ENCODE assay signal across 13 mouse cellular contexts in the genomic region with DNA sequence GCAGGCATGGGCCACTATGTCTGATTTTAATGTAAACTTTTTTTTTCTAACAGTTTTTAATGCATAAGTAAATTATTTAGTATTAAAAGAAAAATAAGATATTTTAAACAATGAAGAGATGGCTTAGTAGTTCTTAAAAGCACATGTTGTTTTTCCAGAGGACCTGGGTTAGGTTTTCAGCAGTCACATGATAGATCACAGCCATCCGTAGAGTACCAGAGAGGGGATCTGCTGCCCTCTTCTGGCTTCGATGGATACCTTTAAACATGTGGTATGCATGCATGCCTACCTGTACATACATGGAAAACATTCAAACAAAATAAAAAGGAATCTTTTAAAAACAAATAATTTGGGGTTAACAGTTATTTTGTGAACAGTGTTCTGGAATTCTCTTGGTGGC. TPM values are rescaled to one million over a fixed set of nuclear protein-coding genes. Genes with fewer than 3 reads are reported as not detected.
DNase-seq lines count a peak whose midpoint lies in the region; ATAC-seq and TF ChIP-seq lines count a peak whose summit lies in the region.
"Had no signal": no experiment of that assay in that cellular context is flagged by ENCODE, and none has a peak within 500 bp of the region (broad histone marks: within the 10 kb centered on the region; RNA-seq: fewer than 3 reads in every experiment).

No protein-coding gene starts in this region.

- H3K4me1 ChIP-seq in intestine, postnatal 0 days (replicated peaks; ENCODE audit: control insufficient read depth, insufficient read depth, low read length) = no peaks in the 10 kb centered on the region
- H3K4me1 ChIP-seq in intestine, embryonic 16.5 days (ENCODE audit: control insufficient read depth, insufficient read depth, low read length) = no peaks in the 10 kb centered on the region
- H3K4me1 ChIP-seq in spleen, adult 2 months (ENCODE audit: control insufficient read depth, insufficient read depth, insufficient read length) = no peaks in the 10 kb centered on the region; the same call in none of the 2 replicates
- H3K4me1 ChIP-seq: embryonic facial prominence, embryonic 15.5 days; liver, embryonic 15.5 days had no signal

- peaks cover 17% of the 10 kb centered on the region for H3K36me3 ChIP-seq in intestine, postnatal 0 days (ENCODE audit: control insufficient read depth, insufficient read depth)
- H3K36me3 ChIP-seq in intestine, embryonic 16.5 days (ENCODE audit: control insufficient read depth, insufficient read depth, low read length) = peaks cover 9% of the 10 kb centered on the region
- no peaks in the 10 kb centered on the region for H3K36me3 ChIP-seq in spleen, adult 2 months (ENCODE audit: control insufficient read depth, insufficient read depth, low read length)

- no peaks in the 10 kb centered on the region for H3K9me3 ChIP-seq in intestine, postnatal 0 days (ENCODE audit: control insufficient read depth)
- H3K9me3 ChIP-seq in intestine, embryonic 16.5 days (ENCODE audit: control insufficient read depth, low read length) = no peaks in the 10 kb centered on the region
- H3K9me3 ChIP-seq: embryonic facial prominence, embryonic 15.5 days; liver, embryonic 15.5 days had no signal

- WGBS in intestine, postnatal 0 days = 90% methylated on average over 2 of the region's 2 CpGs
- WGBS in intestine, embryonic 16.5 days = 89% methylated on average over 2 of the region's 2 CpGs
- 88% methylated on average over 2 of the region's 2 CpGs for WGBS in spleen, adult 2 months

- no peak overlapping the region for H3K27ac ChIP-seq in intestine, postnatal 0 days (ENCODE audit: low read depth, low read length)
- H3K27ac ChIP-seq in intestine, embryonic 16.5 days (ENCODE audit: low read length) = no peak overlapping the region
- no peak overlapping the region for H3K27ac ChIP-seq in spleen, adult 2 months (ENCODE audit: insufficient read depth, low read length)
- H3K27ac ChIP-seq: embryonic facial prominence, embryonic 15.5 days; liver, embryonic 15.5 days had no signal

- no peak for TF ChIP-seq POLR2A in spleen, adult 2 months (IDR thresholded peaks at IDR 0.05; ENCODE audit: low read depth, low read length)

- no peak for ATAC-seq in intestine, postnatal 0 days
- ATAC-seq in intestine, embryonic 16.5 days = no peak

- no peak overlapping the region for H3K4me2 ChIP-seq in intestine, postnatal 0 days (replicated peaks; ENCODE audit: low read depth)
- no peak overlapping the region for H3K4me2 ChIP-seq in intestine, embryonic 16.5 days (ENCODE audit: low read depth, low read length)
- H3K4me2 ChIP-seq: embryonic facial prominence, embryonic 15.5 days; heart, embryonic 11.5 days; liver, embryonic 15.5 days had no signal

- intact Hi-C loops in heart, postnatal 36 days (cut with DNase I) = loop anchor here (5.0 kb wide), 1 partner anchor 74 kb away; no protein-coding TSS in a partner anchor

- no peak overlapping the region for H3K4me3 ChIP-seq in intestine, postnatal 0 days (ENCODE audit: low read depth, low read length)
- no peak overlapping the region for H3K4me3 ChIP-seq in intestine, embryonic 16.5 days (ENCODE audit: low read length)
- H3K4me3 ChIP-seq in spleen, adult 2 months (ENCODE audit: extremely low read depth, insufficient read depth, insufficient read length) = no peak overlapping the region
- H3K4me3 ChIP-seq: embryonic facial prominence, embryonic 15.5 days; liver, embryonic 15.5 days had no signal

- no peak overlapping the region for H3K9ac ChIP-seq in intestine, postnatal 0 days (ENCODE audit: low read depth, low read length)
- H3K9ac ChIP-seq in intestine, embryonic 16.5 days (ENCODE audit: low read depth, low read length) = no peak overlapping the region
- H3K9ac ChIP-seq: embryonic facial prominence, embryonic 15.5 days; liver, embryonic 15.5 days had no signal

- H3K27me3 ChIP-seq in intestine, postnatal 0 days (replicated peaks; ENCODE audit: control insufficient read depth, insufficient read depth, low read length) = no peaks in the 10 kb centered on the region
- H3K27me3 ChIP-seq in intestine, embryonic 16.5 days (replicated peaks; ENCODE audit: control insufficient read depth, insufficient read depth, low read length) = no peaks in the 10 kb centered on the region
- H3K27me3 ChIP-seq in spleen, adult 2 months (ENCODE audit: control insufficient read depth, insufficient read depth, low read length) = no peaks in the 10 kb centered on the region
- H3K27me3 ChIP-seq: embryonic facial prominence, embryonic 15.5 days; liver, embryonic 15.5 days had no signal

- peak in 1 of 2 experiments; percentile 20 for DNase-seq in spleen, adult 2 months (ENCODE audit: low read depth in 1 of 2, low spot score in 2 of 2)
- DNase-seq in spleen, adult 12 weeks (ENCODE audit: low spot score) = no peak
- peak; percentile 28 for DNase-seq in WW6 (ENCODE audit: low read depth, low spot score)
- peak; percentile 39 for DNase-seq in thymus, postnatal 4 days
- DNase-seq in urinary bladder, adult 18-20 months (ENCODE audit: low spot score in 2 of 2) = no peak
- DNase-seq in heart, postnatal 36 days = no peak
- DNase-seq: cerebellum, adult 9-10 months; midbrain, embryonic 14.5 days had no signal

- peak; percentile 53 for TF ChIP-seq CTCF in intestine, postnatal 0 days (IDR thresholded peaks at IDR 0.05; ENCODE audit: low read depth)
- TF ChIP-seq CTCF in spleen, adult 2 months (IDR thresholded peaks at IDR 0.05; ENCODE audit: extremely low read depth, insufficient read depth, insufficient read length, insufficient replicate concordance) = 0 out of 2 replicates have a peak, but pooled peaks have one; percentile 8

RNA-seq across cellular contexts. Expression of gene Mllt10, which starts 45.9 kb away (rescaled TPM):
- polyA plus RNA-seq in intestine, postnatal 0 days (2015; fragmentation: Nextera tagmentation; extraction: Ambion mirVana) = 22.6 and 30.1 TPM in 2 replicates
- polyA plus RNA-seq in intestine, embryonic 16.5 days (2015; fragmentation: Nextera tagmentation; extraction: Ambion mirVana) = 45.4 and 47.2 TPM in 2 replicates
- polyA plus RNA-seq in spleen, adult 2 months (2012; rRNA removed) = 27.4 and 30.1 TPM in 2 replicates
- total RNA-seq in heart, postnatal 36 days (2021) = 10 to 100 TPM; 32.6 to 34.2 TPM

RNA-seq across cellular contexts. Expression of gene Skida1, which starts 52.1 kb away (rescaled TPM):
- 0.95 and 1.2 TPM in 2 replicates for polyA plus RNA-seq in intestine, postnatal 0 days (2015; fragmentation: Nextera tagmentation; extraction: Ambion mirVana)
- 2.0 and 2.7 TPM in 2 replicates for polyA plus RNA-seq in intestine, embryonic 16.5 days (2015; fragmentation: Nextera tagmentation; extraction: Ambion mirVana)
- polyA plus RNA-seq in spleen, adult 2 months (2012; rRNA removed) = 0.22 and 0.46 TPM in 2 replicates
- 1 to 10 TPM; 2.8 to 5.1 TPM for total RNA-seq in heart, postnatal 36 days (2021)

Comparison
In these comparisons a context has a peak if more than half of its experiments do, and no peak if none do; other contexts are left out.
1. DNase-seq: peak in WW6 (single experiment) and thymus, postnatal 4 days (single experiment); none in spleen, adult 12 weeks (single experiment), urinary bladder, adult 18-20 months (0 of 2) and heart, postnatal 36 days (0 of 2).